Mouse (Mus musculus) olfactory bulb, adult 2 months (tissue): ENCODE measurements around the gene Bcar3.

Experiments
- CTCF ChIP-seq: fragments of 200-500 bp; IDR thresholded peaks from 2 replicates; pipeline ENCODE4 v1.5.1; 2012; ENCODE audit warnings: low read depth, mild to moderate bottlenecking, low read length, moderate library complexity; ENCODE audit not compliant: insufficient read depth
- POLR2A ChIP-seq: fragments of 200-500 bp; IDR thresholded peaks from 2 replicates; pipeline ENCODE4 v1.6.1; 2012; ENCODE audit warnings: mild to moderate bottlenecking, low read depth, low read length, moderate library complexity; ENCODE audit not compliant: insufficient read depth

DNA sequence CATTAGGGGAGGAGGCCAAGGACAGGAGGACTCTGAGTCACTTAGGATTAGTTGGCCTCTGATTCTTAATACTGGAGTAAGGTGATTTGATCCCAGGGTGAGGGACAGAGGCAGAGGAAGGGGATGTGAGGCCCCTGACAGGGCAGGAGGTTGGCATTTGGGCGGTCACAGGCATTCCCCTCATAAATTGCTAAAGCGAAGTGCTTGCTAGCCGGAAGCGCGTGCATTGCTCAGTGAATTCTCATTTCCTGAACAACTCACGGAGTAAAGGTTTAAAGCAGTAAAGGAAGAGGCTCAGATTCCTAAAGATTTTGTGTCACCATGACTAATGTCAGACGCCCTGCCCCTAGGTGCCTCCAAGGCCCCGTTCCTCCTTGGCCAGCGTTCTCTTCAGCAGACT lies 28.3 kb downstream of the Bcar3 start:
- TF ChIP-seq CTCF (no peak), POLR2A (no peak)
